Mouse (Mus musculus): ENCODE results near the gene Prkca.

DNA sequence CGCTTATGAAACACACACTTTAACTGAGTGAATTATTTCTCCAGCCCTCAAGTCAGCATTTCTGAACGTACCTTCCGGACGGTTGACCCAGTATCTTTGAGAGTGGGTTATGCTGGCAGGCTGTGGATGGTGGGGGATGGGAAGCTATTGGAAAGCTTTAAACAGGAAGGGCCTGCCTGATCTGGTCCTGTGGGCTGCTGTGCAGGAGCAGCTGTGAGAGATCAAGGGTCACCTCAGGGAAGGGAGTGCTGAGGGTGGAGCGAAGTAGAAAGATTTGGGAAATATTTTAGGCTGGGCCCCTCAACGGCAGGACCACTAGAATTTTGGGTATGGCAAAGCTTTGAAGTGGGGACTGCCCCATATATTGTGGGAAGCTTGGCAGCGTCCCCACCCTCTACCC, 412.0 kb downstream of the Prkca start:
- TF ChIP-seq CTCF (IDR thresholded peaks at IDR 0.05; ENCODE audit: control insufficient read depth, insufficient read depth, insufficient read length): no peak
- TF ChIP-seq MAX (IDR thresholded peaks at IDR 0.05): no peak
- TF ChIP-seq USF1 (IDR thresholded peaks at IDR 0.05; ENCODE audit: low read depth): no peak
